Mouse (Mus musculus): ENCODE results near the gene Rab14. TPM values are rescaled to one million over a fixed set of nuclear protein-coding genes. Genes with fewer than 3 reads are reported as not detected.

Gene Rab14
- total RNA-seq (2014; rRNA removed) (65.2 and 79.8 TPM in 2 replicates), polyA plus RNA-seq (2015; fragmentation: Nextera tagmentation; extraction: Ambion mirVana) (495 and 511 TPM in 2 replicates)

DNA sequence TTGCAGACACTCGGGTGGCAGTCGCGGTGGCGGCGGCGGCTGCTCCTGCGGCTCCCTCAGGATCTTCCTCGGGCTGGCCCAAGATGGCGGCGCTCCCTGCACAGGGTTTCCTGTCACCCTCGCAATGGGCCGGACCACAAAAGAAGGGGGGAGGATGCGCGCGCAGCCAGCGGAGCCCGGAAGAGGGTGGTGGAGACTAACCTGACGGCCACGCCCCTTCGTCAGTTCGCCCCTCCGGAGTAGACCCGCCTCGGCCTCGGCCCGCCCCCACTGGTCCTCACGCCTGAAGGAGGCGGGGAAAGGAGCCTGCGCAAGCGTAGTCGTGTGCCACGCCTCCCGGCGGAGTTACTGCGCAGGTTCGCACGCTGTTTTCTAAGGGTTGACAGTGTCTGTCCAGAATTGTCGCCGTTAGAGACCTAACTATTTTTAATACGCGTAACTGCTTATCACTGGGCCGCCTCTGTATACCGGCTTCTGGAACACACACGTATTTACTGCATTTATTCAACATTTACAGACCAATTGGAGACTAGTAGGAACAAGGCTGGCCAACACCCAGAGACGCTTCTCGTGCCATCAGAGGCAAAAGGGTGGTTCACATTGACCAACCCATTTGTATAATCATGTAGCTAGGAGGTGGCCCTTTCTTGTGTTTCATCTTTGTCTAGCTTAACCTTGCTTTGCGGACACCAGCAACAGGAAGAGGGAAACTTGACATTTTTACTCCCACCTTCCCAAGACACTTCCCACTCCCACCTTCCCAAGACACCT, at the start of gene Rab14:
Gene Rab14, minus strand, starts transcription at position 223 of the 771 bp plus-strand sequence.
- WGBS = under 1% methylated on average over 45 of the region's 47 CpGs
- Histone ChIP-seq H3K4me3 (ENCODE audit: low read length) (peak within 1 kb of the TSS; percentile 100), H3K4me2 (ENCODE audit: low read depth, low read length) (peak within 1 kb of the TSS; percentile 89), H3K4me1 (ENCODE audit: insufficient read depth, low read length) (peaks cover 14% of the 10 kb centered on the region), H3K27me3 (ENCODE audit: insufficient read depth, low read length) (no peaks in the 10 kb centered on the region), H3K9ac (replicated peaks; ENCODE audit: low read length) (peak within 1 kb of the TSS; percentile 100), H3K9me3 (ENCODE audit: low read length) (no peaks in the 10 kb centered on the region), H3K27ac (peak within 1 kb of the TSS; percentile 99), H3K36me3 (ENCODE audit: insufficient read depth, low read length) (no peaks in the 10 kb centered on the region)
- ATAC-seq (peak; percentile 99), DNase-seq (ENCODE audit: low spot score) (peak; percentile 100)
- peak; percentile 50; the same call in 1 of the 2 replicates for TF ChIP-seq CTCF (IDR thresholded peaks at IDR 0.05; ENCODE audit: low read depth)

DNA sequence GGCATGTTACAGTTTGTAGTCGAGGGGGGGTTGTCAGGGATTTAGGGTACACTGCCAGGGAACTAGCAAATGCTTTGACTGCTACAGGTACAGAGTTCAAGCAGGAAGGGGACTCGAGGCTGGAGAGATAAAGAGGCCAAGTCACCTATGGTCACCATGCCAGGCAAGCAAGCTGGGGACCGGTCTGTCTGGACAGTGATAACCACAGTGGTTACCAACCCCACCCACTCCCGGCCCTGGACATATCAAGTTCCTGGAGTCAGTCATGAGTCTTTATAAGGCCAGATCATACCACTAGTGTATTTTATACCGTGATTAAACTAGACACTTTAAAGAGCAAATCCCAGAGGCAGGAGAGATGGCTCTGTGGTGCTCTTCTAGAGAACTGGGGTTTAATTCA, 46.8 kb upstream of the Rab14 start:
- no peaks in the 10 kb centered on the region for H3K36me3 ChIP-seq (ENCODE audit: insufficient read depth, low read length)
- H3K9me3 ChIP-seq (ENCODE audit: low read length) = 0 out of 2 replicates have a peak, but pooled peaks cover under 1% of the 10 kb centered on the region
- no peaks in the 10 kb centered on the region for H3K4me1 ChIP-seq (ENCODE audit: insufficient read depth, low read length)
- no peaks in the 10 kb centered on the region for H3K27me3 ChIP-seq (ENCODE audit: insufficient read depth, low read length)
- WGBS = 74% methylated on average over 5 of the region's 5 CpGs
- no peak for ATAC-seq
- no peak for DNase-seq (ENCODE audit: low spot score)
- H3K4me3 ChIP-seq (ENCODE audit: low read length) = no peak overlapping the region
- no peak overlapping the region for H3K9ac ChIP-seq (replicated peaks; ENCODE audit: low read length)
- no peak overlapping the region for H3K27ac ChIP-seq
- no peak for TF ChIP-seq CTCF (IDR thresholded peaks at IDR 0.05; ENCODE audit: low read depth)
- no peak overlapping the region for H3K4me2 ChIP-seq (ENCODE audit: low read depth, low read length)

DNA sequence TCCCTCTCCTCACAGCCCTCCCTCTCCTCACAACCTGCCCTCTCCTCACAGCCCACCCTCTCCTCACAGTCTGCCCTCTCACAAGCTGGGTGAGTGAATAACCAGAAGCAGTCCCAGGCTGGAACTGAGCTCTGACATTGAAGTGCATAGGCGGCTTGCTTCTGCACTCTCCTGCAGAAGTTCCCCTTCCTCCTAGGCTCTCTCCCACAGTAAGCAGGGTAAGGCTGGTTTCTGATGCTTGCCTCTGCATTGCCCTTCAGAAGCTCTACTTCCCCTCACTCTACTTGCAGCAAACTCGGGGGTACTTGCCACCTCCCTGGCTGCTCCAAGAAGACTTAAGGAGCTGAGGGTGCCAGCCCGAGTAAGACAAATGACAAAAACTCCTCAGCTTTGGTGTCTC, 43.3 kb upstream of the Rab14 start:
- no peak overlapping the region for H3K4me2 ChIP-seq (ENCODE audit: low read depth, low read length)

DNA sequence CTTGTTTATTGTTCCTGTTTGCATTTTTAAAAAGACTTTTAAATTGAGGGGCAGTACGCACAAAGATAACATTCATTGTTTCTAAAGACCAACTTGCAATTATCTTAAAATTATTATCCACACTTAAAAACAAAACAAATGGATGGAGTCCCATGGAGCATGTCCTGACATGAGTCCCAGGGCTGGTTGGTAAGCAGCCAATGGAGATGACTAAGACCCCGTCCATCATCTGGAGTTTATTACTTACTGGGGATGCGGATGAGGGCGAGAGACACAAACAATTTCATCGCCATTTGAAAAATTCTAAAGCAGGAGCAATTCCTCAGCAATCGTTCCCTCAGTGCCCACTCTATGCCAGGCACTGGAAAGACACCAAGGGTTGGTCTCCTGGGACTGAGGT, 34.1 kb upstream of the Rab14 start:
- H3K4me2 ChIP-seq (ENCODE audit: low read depth, low read length) = no peak overlapping the region
- DNase-seq (ENCODE audit: low spot score) = peak; percentile 32
- 52% methylated on average over 6 of the region's 6 CpGs for WGBS
- H3K27me3 ChIP-seq (ENCODE audit: insufficient read depth, low read length) = no peaks in the 10 kb centered on the region
- ATAC-seq = no peak
- H3K4me3 ChIP-seq (ENCODE audit: low read length) = no peak overlapping the region
- no peaks in the 10 kb centered on the region for H3K36me3 ChIP-seq (ENCODE audit: insufficient read depth, low read length)
- no peak overlapping the region for H3K9ac ChIP-seq (replicated peaks; ENCODE audit: low read length)
- peaks cover 5% of the 10 kb centered on the region; the same call in 1 of the 2 replicates for H3K4me1 ChIP-seq (ENCODE audit: insufficient read depth, low read length)
- TF ChIP-seq CTCF (IDR thresholded peaks at IDR 0.05; ENCODE audit: low read depth) = no peak
- H3K27ac ChIP-seq = no peak overlapping the region
- no peaks in the 10 kb centered on the region for H3K9me3 ChIP-seq (ENCODE audit: low read length)

More for the DNA sequence above, 43.3 kb upstream of the Rab14 start:
- 58% methylated on average over 3 of the region's 3 CpGs for WGBS
- no peak overlapping the region for H3K9ac ChIP-seq (replicated peaks; ENCODE audit: low read length)
- H3K36me3 ChIP-seq (ENCODE audit: insufficient read depth, low read length) = no peaks in the 10 kb centered on the region
- no peaks in the 10 kb centered on the region for H3K4me1 ChIP-seq (ENCODE audit: insufficient read depth, low read length)
- H3K27ac ChIP-seq = no peak overlapping the region
- no peak for DNase-seq (ENCODE audit: low spot score)
- no peak overlapping the region for H3K4me3 ChIP-seq (ENCODE audit: low read length)
- no peak for ATAC-seq
- no peaks in the 10 kb centered on the region for H3K27me3 ChIP-seq (ENCODE audit: insufficient read depth, low read length)
- no peak for TF ChIP-seq CTCF (IDR thresholded peaks at IDR 0.05; ENCODE audit: low read depth)
- 0 out of 2 replicates have a peak, but pooled peaks cover 2% of the 10 kb centered on the region for H3K9me3 ChIP-seq (ENCODE audit: low read length)

DNA sequence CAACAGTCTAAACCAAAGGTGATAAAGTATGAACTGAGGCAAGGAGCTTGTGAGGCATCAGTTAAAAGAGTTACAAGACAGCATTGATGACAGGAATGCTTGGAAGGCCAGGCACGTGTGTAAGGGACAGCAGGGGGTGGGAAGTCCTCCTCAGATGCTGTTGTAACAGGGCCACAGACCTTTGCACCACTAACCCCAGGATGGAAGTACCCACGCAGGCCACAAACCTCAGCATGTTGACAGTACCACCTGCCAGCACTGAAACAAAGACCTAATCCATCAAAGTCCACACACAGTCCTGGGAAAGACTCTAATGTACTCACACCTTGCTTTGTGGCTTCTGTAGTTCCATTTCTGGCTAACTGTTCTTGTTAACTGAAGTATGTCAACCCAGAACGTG, 33.0 kb upstream of the Rab14 start:
- Histone ChIP-seq H3K4me3 (ENCODE audit: low read length) (no peak overlapping the region), H3K27ac (no peak overlapping the region), H3K27me3 (ENCODE audit: insufficient read depth, low read length) (no peaks in the 10 kb centered on the region), H3K4me2 (ENCODE audit: low read depth, low read length) (no peak overlapping the region), H3K9me3 (ENCODE audit: low read length) (no peaks in the 10 kb centered on the region), H3K4me1 (ENCODE audit: insufficient read depth, low read length) (peaks cover 5% of the 10 kb centered on the region; the same call in 1 of the 2 replicates), H3K36me3 (ENCODE audit: insufficient read depth, low read length) (no peaks in the 10 kb centered on the region), H3K9ac (replicated peaks; ENCODE audit: low read length) (no peak overlapping the region)
- DNase-seq (ENCODE audit: low spot score) (no peak), ATAC-seq (no peak)
- whole genome bisulfite sequencing = 22% methylated on average over 3 of the region's 3 CpGs
- no peak for TF ChIP-seq CTCF (IDR thresholded peaks at IDR 0.05; ENCODE audit: low read depth)

DNA sequence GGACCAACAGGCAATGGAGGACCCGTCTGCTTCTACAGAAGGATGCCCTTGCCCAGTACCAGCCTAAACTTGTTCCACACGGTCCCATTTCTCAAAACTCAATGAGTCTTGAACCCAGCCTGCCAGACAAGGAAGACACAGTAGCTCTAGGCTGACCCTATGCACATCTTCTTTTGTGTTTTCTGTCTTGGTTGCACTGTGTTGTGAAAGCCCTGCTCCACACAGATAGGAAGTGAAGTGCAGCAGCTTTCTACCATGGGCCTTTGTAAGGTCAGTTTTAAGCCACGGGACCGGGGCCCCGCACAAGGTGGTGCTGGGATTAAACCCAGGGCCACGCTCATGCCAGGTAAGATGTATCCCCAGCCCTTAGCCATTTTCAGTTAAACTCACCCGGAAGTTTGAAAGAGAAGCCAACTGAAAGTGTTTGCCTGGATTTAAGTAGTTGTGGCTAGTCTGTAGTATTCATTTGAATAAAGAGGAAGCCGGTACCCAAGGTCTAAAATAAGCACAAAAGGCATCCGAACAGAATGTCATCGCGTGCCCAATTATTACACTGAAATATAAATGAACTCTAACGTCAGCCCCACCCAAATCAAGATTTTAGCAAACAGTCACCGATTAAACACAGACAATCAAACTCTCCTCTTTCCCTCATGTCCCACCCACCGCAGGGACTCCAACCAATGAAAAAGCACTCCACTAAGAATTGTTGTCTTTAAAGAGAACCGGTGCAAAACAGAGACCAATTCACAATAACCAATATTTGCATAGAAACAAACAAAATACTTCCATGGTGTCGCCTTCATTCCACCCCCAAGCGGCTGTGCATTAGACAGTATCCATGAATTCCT, 31.9 kb upstream of the Rab14 start:
- DNase-seq (ENCODE audit: low spot score) = no peak
- Histone ChIP-seq H3K4me2 (ENCODE audit: low read depth, low read length) (no peak overlapping the region), H3K4me1 (ENCODE audit: insufficient read depth, low read length) (peaks cover 5% of the 10 kb centered on the region; the same call in 1 of the 2 replicates), H3K9me3 (ENCODE audit: low read length) (no peaks in the 10 kb centered on the region), H3K9ac (replicated peaks; ENCODE audit: low read length) (no peak overlapping the region), H3K36me3 (ENCODE audit: insufficient read depth, low read length) (no peaks in the 10 kb centered on the region), H3K27ac (no peak overlapping the region), H3K4me3 (ENCODE audit: low read length) (no peak overlapping the region), H3K27me3 (ENCODE audit: insufficient read depth, low read length) (no peaks in the 10 kb centered on the region)
- TF ChIP-seq CTCF (IDR thresholded peaks at IDR 0.05; ENCODE audit: low read depth) = no peak
- WGBS = 63% methylated on average over 17 of the region's 17 CpGs
- no peak for ATAC-seq

Data from hindbrain, postnatal 0 days (tissue).